Mouse (Mus musculus) midbrain, embryonic 12.5 days (tissue): Measurements from ENCODE around the gene Mpp2. TPM values are rescaled to one million over a fixed set of nuclear protein-coding genes. Genes with fewer than 3 reads are reported as not detected.

Source experiments
- ATAC-seq: fragments of 200-750 bp; cut with Nextera tagmentation; 2 replicates; pipeline ENCODE4 v1.8.0; 2017; ENCODE audit warnings: low read depth, moderate TSS enrichment, moderate library complexity; ENCODE audit not compliant: low FRiP score
- H3K27ac ChIP-seq: fragments of 300-500 bp; sonication (generic); replicated peaks from 2 replicates; pipeline ENCODE4 v1.5.1; 2016; ENCODE audit warnings: mild to moderate bottlenecking
- H3K27me3 ChIP-seq: fragments of 300-500 bp; sonication (generic); 2 replicates; pipeline ENCODE4 v1.6.1; 2016; ENCODE audit warnings: mild to moderate bottlenecking
- H3K36me3 ChIP-seq: fragments of 300-500 bp; sonication (generic); 2 replicates; pipeline ENCODE4 v1.6.1; 2016
- H3K4me1 ChIP-seq: fragments of 300-500 bp; sonication (generic); 2 replicates; pipeline ENCODE4 v1.6.1; 2016
- H3K4me2 ChIP-seq: fragments of 300-500 bp; sonication (generic); replicated peaks from 2 replicates; pipeline ENCODE4 v1.6.1; 2016; ENCODE audit warnings: mild to moderate bottlenecking, moderate library complexity
- H3K4me3 ChIP-seq: fragments of 300-500 bp; sonication (generic); 2 replicates; pipeline ENCODE4 v1.5.1; 2016; ENCODE audit warnings: mild to moderate bottlenecking
- H3K9ac ChIP-seq: fragments of 300-500 bp; sonication (generic); replicated peaks from 2 replicates; pipeline ENCODE4 v1.6.1; 2016; ENCODE audit warnings: mild to moderate bottlenecking, moderate library complexity
- H3K9me3 ChIP-seq: fragments of 300-500 bp; sonication (generic); 2 replicates; pipeline ENCODE4 v1.6.1; 2016; ENCODE audit warnings: mild to moderate bottlenecking
- WGBS: fragments of 180-500 bp; shearing (Covaris S2); methylation state at CpG from one replicate; pipeline ENCODE4 v1.1.7; 2016; 5-methylcytosine and 5-hydroxymethylcytosine counted together
- polyA plus RNA-seq: library from polyadenylated mRNA; unstranded; fragments of >200 nt; fragmentation: Nextera tagmentation; extraction: Ambion mirVana; gene quantifications from 2 replicates; pipeline ENCODE4 v1.2.1, GENCODE M21; 2016

Gene Mpp2
- polyA plus RNA-seq, 1 experiment from 2014 or later: 21.7 TPM

- H3K36me3 ChIP-seq: no peaks in the 10 kb centered on the region
- ATAC-seq: no peak
- no peak overlapping the region for H3K27ac ChIP-seq
- H3K9ac ChIP-seq: no peak overlapping the region
- peaks cover 13% of the 10 kb centered on the region for H3K9me3 ChIP-seq
- H3K4me3 ChIP-seq: no peak overlapping the region
- no peaks in the 10 kb centered on the region for H3K4me1 ChIP-seq
- H3K4me2 ChIP-seq: no peak overlapping the region
- H3K27me3 ChIP-seq: no peaks in the 10 kb centered on the region
- WGBS: 82% methylated on average over 9 of the region's 9 CpGs
Observed at GRCm38 (mm10) chr11:102046607-102047006, 41.7 kb downstream of the Mpp2 start.

- Histone ChIP-seq H3K36me3 (no peaks in the 10 kb centered on the region), H3K9ac (no peak overlapping the region), H3K4me2 (no peak overlapping the region), H3K9me3 (peaks cover 13% of the 10 kb centered on the region), H3K4me3 (no peak overlapping the region), H3K27ac (no peak overlapping the region), H3K27me3 (no peaks in the 10 kb centered on the region), H3K4me1 (no peaks in the 10 kb centered on the region)
- 88% methylated on average over 7 of the region's 7 CpGs for WGBS
- ATAC-seq: no peak
Observed at GRCm38 (mm10) chr11:102044691-102045212, 43.6 kb downstream of the Mpp2 start.

- 86% methylated on average over 6 of the region's 6 CpGs for WGBS
- no peak overlapping the region for H3K4me2 ChIP-seq
- no peak overlapping the region for H3K4me3 ChIP-seq
- no peak overlapping the region for H3K9ac ChIP-seq
- H3K36me3 ChIP-seq: no peaks in the 10 kb centered on the region
- H3K27ac ChIP-seq: no peak overlapping the region
- H3K27me3 ChIP-seq: 0 out of 2 replicates have a peak, but pooled peaks cover 3% of the 10 kb centered on the region
- H3K4me1 ChIP-seq: no peaks in the 10 kb centered on the region
- no peak for ATAC-seq
- H3K9me3 ChIP-seq: peaks cover 13% of the 10 kb centered on the region
Observed at GRCm38 (mm10) chr11:102043381-102043780, 44.9 kb downstream of the Mpp2 start.

GRCm38 (mm10) chr11:102042971-102043370 lies 45.3 kb downstream of the Mpp2 start:
- H3K36me3 ChIP-seq: no peaks in the 10 kb centered on the region
- H3K27ac ChIP-seq: no peak overlapping the region
- H3K4me2 ChIP-seq: no peak overlapping the region
- H3K9me3 ChIP-seq: peaks cover 13% of the 10 kb centered on the region
- peaks cover 7% of the 10 kb centered on the region; the same call in 1 of the 2 replicates for H3K27me3 ChIP-seq
- no peak overlapping the region for H3K4me3 ChIP-seq
- WGBS: 87% methylated on average over 13 of the region's 14 CpGs
- no peak for ATAC-seq
- no peaks in the 10 kb centered on the region for H3K4me1 ChIP-seq
- peak overlapping the region; percentile 21; the same call in 1 of the 2 replicates for H3K9ac ChIP-seq

- no peak within 1 kb of the TSS for H3K27ac ChIP-seq
- H3K9me3 ChIP-seq: peaks cover 13% of the 10 kb centered on the region
- peaks cover 9% of the 10 kb centered on the region; the same call in 1 of the 2 replicates for H3K27me3 ChIP-seq
- no peak within 1 kb of the TSS for H3K9ac ChIP-seq
- ATAC-seq: no peak
- no peak within 1 kb of the TSS for H3K4me3 ChIP-seq
- H3K4me1 ChIP-seq: no peaks in the 10 kb centered on the region
- WGBS: 64% methylated on average over 5 of the region's 5 CpGs
- H3K4me2 ChIP-seq: no peak within 1 kb of the TSS
- no peaks in the 10 kb centered on the region for H3K36me3 ChIP-seq
Observed at GRCm38 (mm10) chr11:102041350-102041949, 46.9 kb downstream of the Mpp2 start, which contains the start of gene Cd300lg. Gene Cd300lg, plus strand, starts transcription at chr11:102041509.

- WGBS: 70% methylated on average over 4 of the region's 4 CpGs
- Histone ChIP-seq H3K4me2 (no peak overlapping the region), H3K9me3 (peaks cover 8% of the 10 kb centered on the region), H3K27ac (no peak overlapping the region), H3K36me3 (no peaks in the 10 kb centered on the region), H3K27me3 (peaks cover 9% of the 10 kb centered on the region; the same call in 1 of the 2 replicates), H3K4me3 (no peak overlapping the region), H3K4me1 (no peaks in the 10 kb centered on the region), H3K9ac (no peak overlapping the region)
- ATAC-seq: no peak
Observed at GRCm38 (mm10) chr11:102040646-102041045, 47.7 kb downstream of the Mpp2 start.

- H3K27me3 ChIP-seq: peaks cover 9% of the 10 kb centered on the region; the same call in 1 of the 2 replicates
- under 1% methylated on average over 9 of the region's 9 CpGs for WGBS
- no peaks in the 10 kb centered on the region for H3K36me3 ChIP-seq
- H3K4me1 ChIP-seq: no peaks in the 10 kb centered on the region
- peaks cover 3% of the 10 kb centered on the region; the same call in 1 of the 2 replicates for H3K9me3 ChIP-seq
- no peak overlapping the region for H3K4me3 ChIP-seq
- ATAC-seq: no peak
- H3K4me2 ChIP-seq: no peak overlapping the region
- H3K27ac ChIP-seq: no peak overlapping the region
- H3K9ac ChIP-seq: no peak overlapping the region
Observed at GRCm38 (mm10) chr11:102040138-102040524, 48.2 kb downstream of the Mpp2 start.

- Histone ChIP-seq H3K4me1 (no peaks in the 10 kb centered on the region), H3K36me3 (no peaks in the 10 kb centered on the region), H3K27ac (no peak overlapping the region), H3K27me3 (peaks cover 9% of the 10 kb centered on the region; the same call in 1 of the 2 replicates), H3K9ac (no peak overlapping the region), H3K9me3 (no peaks in the 10 kb centered on the region), H3K4me2 (no peak overlapping the region), H3K4me3 (no peak overlapping the region)
- ATAC-seq: no peak
- WGBS: 66% methylated on average over 13 of the region's 13 CpGs
Observed at GRCm38 (mm10) chr11:102039487-102040137, 48.7 kb downstream of the Mpp2 start.

GRCm38 (mm10) chr11:102037789-102038188 lies 50.5 kb downstream of the Mpp2 start:
- Histone ChIP-seq H3K9me3 (no peaks in the 10 kb centered on the region), H3K4me3 (no peak overlapping the region), H3K9ac (no peak overlapping the region), H3K36me3 (no peaks in the 10 kb centered on the region), H3K4me2 (no peak overlapping the region), H3K27ac (no peak overlapping the region), H3K27me3 (peaks cover 9% of the 10 kb centered on the region; the same call in 1 of the 2 replicates), H3K4me1 (no peaks in the 10 kb centered on the region)
- 88% methylated on average over 6 of the region's 6 CpGs for WGBS
- ATAC-seq: no peak

- peaks cover 9% of the 10 kb centered on the region; the same call in 1 of the 2 replicates for H3K27me3 ChIP-seq
Observed at GRCm38 (mm10) chr11:102036336-102036735, 52.0 kb downstream of the Mpp2 start.

GRCm38 (mm10) chr11:102035456-102035960 lies 52.8 kb downstream of the Mpp2 start:
- Histone ChIP-seq H3K27me3 (peaks cover 15% of the 10 kb centered on the region), H3K27ac (no peak overlapping the region), H3K4me1 (no peaks in the 10 kb centered on the region), H3K9me3 (no peaks in the 10 kb centered on the region), H3K9ac (no peak overlapping the region), H3K36me3 (no peaks in the 10 kb centered on the region), H3K4me2 (no peak overlapping the region), H3K4me3 (no peak overlapping the region)
- WGBS: 68% methylated on average over 5 of the region's 5 CpGs
- no peak for ATAC-seq

More at GRCm38 (mm10) chr11:102036336-102036735, 52.0 kb downstream of the Mpp2 start:
- WGBS: 84% methylated on average over 7 of the region's 7 CpGs
- H3K27ac ChIP-seq: no peak overlapping the region
- no peak overlapping the region for H3K9ac ChIP-seq
- ATAC-seq: no peak
- no peaks in the 10 kb centered on the region for H3K9me3 ChIP-seq
- no peaks in the 10 kb centered on the region for H3K4me1 ChIP-seq
- no peak overlapping the region for H3K4me3 ChIP-seq
- no peaks in the 10 kb centered on the region for H3K36me3 ChIP-seq
- H3K4me2 ChIP-seq: no peak overlapping the region

- H3K9me3 ChIP-seq: no peaks in the 10 kb centered on the region
- no peak overlapping the region for H3K9ac ChIP-seq
- no peak overlapping the region for H3K27ac ChIP-seq
- H3K4me3 ChIP-seq: no peak overlapping the region
- no peak for ATAC-seq
- WGBS: 73% methylated on average over 8 of the region's 8 CpGs
- H3K36me3 ChIP-seq: no peaks in the 10 kb centered on the region
- H3K27me3 ChIP-seq: peaks cover 15% of the 10 kb centered on the region
- H3K4me2 ChIP-seq: no peak overlapping the region
- peaks cover 5% of the 10 kb centered on the region for H3K4me1 ChIP-seq
Observed at GRCm38 (mm10) chr11:102034887-102035286, 53.4 kb downstream of the Mpp2 start.
